Mouse (Mus musculus): ENCODE results near the gene Cntn1.

Cntn1 gene

DNA sequence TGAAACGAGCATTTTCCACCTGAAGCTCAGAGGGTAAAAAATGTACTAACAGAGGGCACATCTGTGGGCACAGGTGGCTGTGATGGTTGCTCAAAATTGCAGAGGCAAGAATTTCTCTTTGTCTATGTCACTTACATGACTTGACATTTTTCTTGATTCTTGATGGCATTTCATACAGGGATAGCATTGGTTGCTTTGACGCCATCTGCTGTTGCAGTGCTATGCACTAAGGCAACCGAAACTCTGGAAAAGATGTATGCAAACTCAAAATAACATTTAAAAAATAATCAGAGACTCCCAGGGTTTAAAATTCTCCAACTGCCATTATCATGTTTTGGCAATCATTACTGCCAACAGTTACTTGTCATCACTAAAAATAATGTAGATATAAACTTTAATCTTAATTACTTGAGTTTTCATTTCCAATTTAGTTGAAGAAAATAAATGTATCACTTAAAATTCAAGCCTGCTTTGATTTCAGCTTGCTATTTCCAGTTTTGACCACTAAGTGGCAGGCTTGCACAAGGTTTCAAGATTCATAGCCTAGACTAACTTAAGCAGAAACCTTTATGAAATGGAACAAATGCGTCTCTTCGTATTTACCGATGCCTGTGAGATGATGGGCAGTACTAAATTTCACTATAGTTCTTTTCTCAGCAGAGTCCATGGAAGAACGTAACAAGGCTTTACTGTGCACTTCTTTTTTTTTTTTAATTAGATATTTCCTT, 214.2 kb downstream of the Cntn1 start:
- in situ Hi-C loops (cut with MboI; ENCODE audit: unreplicated experiment in 2 of 2), result no loop called here

DNA sequence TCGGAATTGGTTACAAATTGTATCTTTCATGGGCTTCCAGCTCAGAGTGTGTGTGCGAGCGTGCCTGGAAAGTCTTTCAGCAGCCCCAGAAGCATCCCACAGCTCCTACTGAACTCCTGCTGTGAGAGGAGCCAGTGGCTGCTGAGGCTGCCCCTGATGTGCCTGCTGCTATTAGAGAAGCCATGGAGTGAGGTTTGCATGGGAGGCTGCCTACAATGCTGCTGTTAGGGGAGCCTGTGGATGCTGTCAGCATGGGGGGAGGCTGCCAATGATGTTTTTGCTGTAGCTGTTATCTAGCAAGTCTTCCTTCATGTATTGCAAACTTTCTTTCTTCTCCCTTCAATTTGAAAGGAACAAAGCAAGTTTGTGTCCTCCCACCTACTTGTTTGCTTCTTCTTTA, 217.4 kb downstream of the Cntn1 start:
- in situ Hi-C loops (cut with MboI; ENCODE audit: unreplicated experiment in 2 of 2), result no loop called here

DNA sequence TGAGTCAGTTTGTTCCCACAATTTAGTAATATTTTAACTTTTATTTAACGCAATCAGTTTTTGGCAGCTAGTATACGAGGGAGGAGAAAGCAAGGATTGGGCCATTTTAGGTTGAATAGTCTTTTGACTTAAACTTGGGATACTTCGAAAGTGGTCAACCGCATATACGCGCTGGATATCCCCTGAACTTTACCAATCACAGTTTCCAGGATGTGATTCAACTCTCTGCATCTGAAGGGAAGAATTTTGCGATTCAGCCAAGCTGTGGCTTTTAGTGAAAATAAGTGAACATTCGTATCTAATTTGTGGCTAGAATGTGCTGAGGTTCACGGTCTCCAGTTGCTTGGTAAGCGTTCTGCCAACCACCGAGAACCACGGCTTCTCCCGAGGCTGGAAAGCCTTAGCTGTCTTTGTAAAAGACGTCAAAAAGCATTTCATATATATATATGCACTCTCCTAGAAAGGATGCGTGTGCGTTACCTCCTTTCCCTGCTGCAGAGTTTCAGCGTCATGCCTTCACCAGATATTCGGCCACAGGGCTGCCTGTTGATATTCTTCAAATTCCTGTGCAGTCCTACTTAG, 217.9 kb downstream of the Cntn1 start:
- in situ Hi-C loops (cut with MboI; ENCODE audit: unreplicated experiment in 2 of 2), result no loop called here

- in situ Hi-C loops (cut with MboI; ENCODE audit: unreplicated experiment in 2 of 2), result loop anchor here (5.0 to 10.0 kb wide), 6 partner anchors 143 to 1303 kb away; no protein-coding TSS in a partner anchor
Measured at GRCm38 (mm10) chr15:92271801-92272365, 220.9 kb downstream of the Cntn1 start.

- in situ Hi-C loops (cut with MboI; ENCODE audit: unreplicated experiment in 2 of 2), result loop anchor here (10.0 kb wide), 4 partner anchors 138 to 1298 kb away; no protein-coding TSS in a partner anchor
Measured at GRCm38 (mm10) chr15:92276826-92277225, 225.9 kb downstream of the Cntn1 start.

DNA sequence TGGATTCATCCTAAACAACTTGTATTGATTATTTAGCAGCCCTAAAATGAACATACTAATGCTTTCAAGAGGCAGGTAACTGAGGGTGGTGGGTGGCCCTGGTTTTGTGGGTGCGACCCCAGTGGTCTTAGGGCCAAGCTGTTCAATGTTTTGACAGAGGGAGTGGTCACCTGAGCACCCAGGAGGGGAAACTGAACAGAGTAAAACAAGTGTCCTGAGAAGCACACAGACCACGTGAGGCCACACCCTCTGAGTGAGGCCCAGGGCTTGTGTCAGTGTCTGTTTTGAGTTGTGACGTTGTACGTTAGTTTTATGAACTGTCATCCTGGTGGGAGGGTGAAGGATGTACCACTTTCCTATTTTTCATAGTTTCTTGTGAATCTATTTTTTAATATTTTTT, 227.0 kb downstream of the Cntn1 start:
- in situ Hi-C loops (cut with MboI; ENCODE audit: unreplicated experiment in 2 of 2), result loop anchor here (10.0 kb wide), 4 partner anchors 137 to 1297 kb away; no protein-coding TSS in a partner anchor

GRCm38 (mm10) chr15:92280966-92281365, 230.0 kb downstream of the Cntn1 start:
- in situ Hi-C loops (cut with MboI; ENCODE audit: unreplicated experiment in 2 of 2), result no loop called here

- in situ Hi-C loops (cut with MboI; ENCODE audit: unreplicated experiment in 2 of 2), result no loop called here
Measured at GRCm38 (mm10) chr15:92287616-92288015, 236.7 kb downstream of the Cntn1 start.

DNA sequence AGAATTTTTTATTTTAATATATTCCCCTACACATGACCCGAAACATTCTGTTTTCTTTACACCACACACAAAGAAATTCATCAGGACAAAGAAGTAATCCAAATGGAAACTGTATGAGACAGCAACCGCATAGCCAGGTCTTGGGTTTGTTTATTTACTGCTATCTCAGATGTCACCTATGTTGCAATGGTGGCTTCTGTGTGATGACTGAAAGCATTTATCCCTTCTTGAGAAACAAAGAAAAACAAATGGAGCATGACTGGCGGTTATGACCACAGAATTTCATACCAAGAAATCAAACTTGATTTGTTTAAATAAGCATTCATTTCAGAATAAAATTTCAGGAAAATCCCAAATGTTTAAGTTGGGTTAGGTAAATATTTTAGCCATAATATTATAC, 245.5 kb downstream of the Cntn1 start:
- in situ Hi-C loops (cut with MboI; ENCODE audit: unreplicated experiment in 2 of 2), result no loop called here

DNA sequence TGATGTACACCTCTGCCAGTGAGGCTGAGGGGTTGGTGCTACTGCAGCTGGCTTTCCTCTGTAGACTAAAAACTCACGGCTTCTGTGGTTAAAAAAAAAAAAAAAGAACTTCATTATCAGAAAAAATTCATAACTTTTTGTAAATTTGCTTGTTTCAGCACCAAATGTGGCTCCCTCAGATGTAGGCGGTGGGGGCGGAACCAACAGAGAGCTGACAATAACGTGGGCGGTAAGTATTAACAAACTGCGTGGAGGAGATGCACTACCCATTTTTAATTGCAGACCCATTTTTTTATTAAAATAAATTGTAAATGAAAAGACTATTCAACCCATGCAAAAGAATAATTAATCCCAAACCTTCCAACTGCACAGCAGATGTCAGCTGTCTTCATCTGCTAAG, 251.8 kb downstream of the Cntn1 start:
- in situ Hi-C loops (cut with MboI; ENCODE audit: unreplicated experiment in 2 of 2), result no loop called here

DNA sequence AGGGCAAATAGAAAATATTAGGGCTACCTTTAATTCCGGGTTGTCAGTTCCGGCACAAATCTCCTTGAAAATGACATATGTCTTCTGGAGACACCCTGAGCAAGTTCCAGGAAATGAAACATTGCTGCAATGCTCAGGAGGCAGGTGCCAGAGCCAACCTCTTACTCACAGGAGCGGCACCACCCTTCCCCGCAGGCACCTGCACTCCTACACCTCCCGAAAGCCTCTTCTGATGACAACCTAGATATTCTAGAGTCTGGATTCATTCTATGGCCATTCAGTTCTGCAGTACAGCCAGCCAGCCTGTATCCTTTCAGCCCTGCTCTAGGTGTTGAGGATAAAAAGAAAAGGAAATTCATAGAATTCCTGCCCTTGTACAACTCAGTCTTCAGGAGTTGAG, 253.3 kb downstream of the Cntn1 start:
- in situ Hi-C loops (cut with MboI; ENCODE audit: unreplicated experiment in 2 of 2), result no loop called here

GRCm38 (mm10) chr15:92321959-92322358, 271.0 kb downstream of the Cntn1 start:
- in situ Hi-C loops (cut with MboI; ENCODE audit: unreplicated experiment in 2 of 2), result no loop called here

DNA sequence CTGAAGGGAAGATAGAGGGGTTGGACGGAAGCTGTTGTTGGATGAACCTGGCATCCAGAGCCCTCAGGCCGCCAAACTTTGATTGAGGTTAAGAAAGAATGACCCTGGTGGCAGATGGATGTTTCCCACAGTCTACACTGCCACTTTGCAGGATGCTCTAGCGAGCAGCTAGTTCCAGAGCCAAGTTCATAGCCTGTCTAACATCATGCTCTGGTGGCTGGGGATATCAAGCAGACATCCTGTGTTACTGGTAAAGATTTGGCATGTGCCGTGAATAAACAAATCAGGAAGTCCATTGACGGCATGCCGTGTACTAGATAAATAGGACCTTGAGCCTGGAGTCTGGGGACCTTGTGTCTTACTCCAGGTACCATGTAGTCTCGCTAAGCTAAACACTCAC, 276.1 kb downstream of the Cntn1 start:
- in situ Hi-C loops (cut with MboI; ENCODE audit: unreplicated experiment in 2 of 2), result loop anchor here in 1 of 2 experiments (25.0 kb wide), 1 partner anchor 690 kb away; no protein-coding TSS in a partner anchor

DNA sequence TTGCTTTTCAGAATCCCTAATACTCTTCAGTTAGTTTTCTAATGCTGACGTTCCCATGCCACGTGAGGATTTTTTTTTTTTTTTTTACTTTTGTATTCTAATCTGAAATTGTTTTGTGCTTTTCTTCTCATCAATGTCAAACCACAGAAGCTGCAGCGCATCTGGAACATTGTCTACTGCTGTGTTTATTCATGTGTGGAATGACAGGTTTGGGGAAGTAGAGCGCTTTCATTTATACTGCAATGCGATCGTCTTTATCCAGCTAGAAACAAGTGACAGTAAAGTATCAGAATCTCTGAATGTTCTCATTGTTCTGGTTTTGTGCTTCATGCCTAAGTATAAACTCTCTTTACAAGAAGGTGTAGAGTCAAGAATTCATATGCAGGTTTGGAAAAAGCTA, 289.3 kb downstream of the Cntn1 start:
- in situ Hi-C loops (cut with MboI; ENCODE audit: unreplicated experiment in 2 of 2), result loop anchor here in 1 of 2 experiments (25.0 kb wide), 1 partner anchor 703 kb away; no protein-coding TSS in a partner anchor

GRCm38 (mm10) chr15:92341424-92341823, 290.5 kb downstream of the Cntn1 start:
- in situ Hi-C loops (cut with MboI; ENCODE audit: unreplicated experiment in 2 of 2), result loop anchor here in 1 of 2 experiments (25.0 kb wide), 1 partner anchor 704 kb away; no protein-coding TSS in a partner anchor

DNA sequence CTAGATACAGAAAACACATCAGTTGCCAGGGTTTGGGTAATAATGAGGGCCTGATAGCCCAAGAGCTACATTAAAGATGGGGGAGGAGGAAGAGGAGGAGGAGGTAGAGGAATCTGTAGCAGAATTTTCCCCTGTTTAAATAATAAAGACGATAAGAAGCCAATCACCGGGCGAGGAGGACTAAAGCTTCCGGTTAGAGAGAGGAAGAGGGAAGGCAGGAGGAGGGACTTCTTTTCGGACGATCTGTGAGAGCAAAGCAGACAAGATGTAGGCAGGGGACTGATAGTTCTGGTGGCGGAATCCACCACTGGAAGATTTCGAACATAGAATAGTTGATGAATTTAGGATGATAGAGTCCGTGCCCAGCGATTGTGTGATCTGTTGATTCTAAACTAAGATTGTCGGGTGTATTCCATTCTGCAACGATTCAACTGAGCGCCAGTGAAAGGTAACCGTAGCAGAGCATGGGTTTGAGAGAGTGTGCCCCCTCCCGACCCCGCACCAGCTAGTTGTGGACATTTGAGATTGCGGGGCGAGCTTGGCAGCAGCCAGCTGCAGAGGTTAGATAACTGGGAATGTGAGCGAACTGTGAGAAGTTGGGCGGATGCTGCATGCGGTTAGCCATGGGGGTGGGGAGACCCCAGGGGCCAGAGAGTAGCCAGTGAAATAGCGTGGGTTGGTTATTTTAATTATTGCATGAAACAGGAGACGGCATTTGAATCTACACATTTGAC, 293.3 kb downstream of the Cntn1 start:
- in situ Hi-C loops (cut with MboI; ENCODE audit: unreplicated experiment in 2 of 2), result loop anchor here in 1 of 2 experiments (25.0 kb wide), 1 partner anchor 707 kb away; no protein-coding TSS in a partner anchor

DNA sequence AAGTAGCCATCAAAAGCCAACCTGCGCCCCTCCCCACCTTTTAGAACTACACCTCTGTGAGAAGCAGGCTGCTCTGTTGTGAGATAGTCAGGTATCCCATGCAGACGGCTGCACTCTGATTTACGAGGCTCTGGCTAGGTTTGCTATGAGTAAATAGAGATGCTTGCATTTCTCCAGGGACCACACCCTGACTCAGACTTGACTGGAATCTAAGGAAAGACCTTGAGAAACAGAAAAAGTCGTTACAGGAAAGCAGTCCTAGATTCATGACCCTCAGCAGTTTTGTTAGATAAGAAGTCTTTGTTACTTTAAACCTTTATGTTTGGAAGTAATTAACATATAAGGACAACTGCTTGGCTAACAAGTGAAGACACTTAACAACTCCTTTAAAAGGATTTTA, 296.5 kb downstream of the Cntn1 start:
- in situ Hi-C loops (cut with MboI; ENCODE audit: unreplicated experiment in 2 of 2), result loop anchor here in 1 of 2 experiments (25.0 kb wide), 1 partner anchor 710 kb away; no protein-coding TSS in a partner anchor

- in situ Hi-C loops (cut with MboI; ENCODE audit: unreplicated experiment in 2 of 2), result loop anchor here in 1 of 2 experiments (25.0 kb wide), 1 partner anchor 711 kb away; no protein-coding TSS in a partner anchor
Measured at GRCm38 (mm10) chr15:92347902-92348301, 296.9 kb downstream of the Cntn1 start.

DNA sequence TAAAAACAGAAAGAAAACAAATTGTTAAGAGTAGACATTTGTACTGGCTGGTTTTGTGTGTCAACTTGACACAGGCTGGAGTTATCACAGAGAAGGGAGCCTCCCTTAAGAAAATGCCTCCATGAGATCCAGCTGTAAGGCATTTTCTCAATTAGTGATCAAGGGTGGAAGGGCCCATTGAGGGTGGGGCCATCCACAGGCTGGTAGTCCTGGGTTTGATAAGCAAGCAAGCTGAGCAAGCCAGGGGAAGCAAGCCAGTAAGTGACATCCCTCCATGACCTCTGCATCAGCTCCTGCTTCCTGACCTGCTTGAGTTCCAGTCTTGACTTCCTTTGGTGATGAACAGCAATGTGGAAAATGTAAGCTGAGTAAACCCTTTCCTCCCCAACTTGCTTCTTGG, 297.5 kb downstream of the Cntn1 start:
- in situ Hi-C loops (cut with MboI; ENCODE audit: unreplicated experiment in 2 of 2), result loop anchor here in 1 of 2 experiments (25.0 kb wide), 1 partner anchor 711 kb away; no protein-coding TSS in a partner anchor

GRCm38 (mm10) chr15:92364153-92364552, 313.2 kb downstream of the Cntn1 start:
- in situ Hi-C loops (cut with MboI; ENCODE audit: unreplicated experiment in 2 of 2), result no loop called here

DNA sequence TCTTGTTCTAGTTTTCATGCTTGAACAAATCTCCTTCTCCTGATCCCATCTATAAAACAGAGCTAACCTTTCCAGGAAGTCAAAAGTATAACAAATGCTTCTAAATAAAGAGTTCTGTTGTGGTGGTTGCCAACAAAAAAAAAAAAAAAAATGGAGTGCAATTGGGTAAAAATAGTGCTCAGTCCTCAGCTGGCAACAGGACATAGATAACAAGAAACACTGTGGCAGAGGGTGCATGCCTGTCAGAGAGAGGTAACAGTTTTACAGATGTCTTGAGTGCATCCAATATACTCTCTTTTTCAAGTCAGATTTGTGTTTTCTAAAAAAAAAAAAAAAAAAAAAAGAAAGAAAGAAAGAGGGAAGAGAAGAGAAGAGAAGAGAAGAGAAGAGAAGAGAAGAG, 313.6 kb downstream of the Cntn1 start:
- in situ Hi-C loops (cut with MboI; ENCODE audit: unreplicated experiment in 2 of 2), result no loop called here

Measured in v-Abl transformed pro-B cells (cell line).